Mouse (Mus musculus): ENCODE measurements around the gene Pklr. TPM values are rescaled to one million over a fixed set of nuclear protein-coding genes. Genes with fewer than 3 reads are reported as not detected.

The Pklr gene
- total and polyA plus RNA-seq, 2 experiments from 2014 or later: 0.04 TPM; not detected in 1

DNA sequence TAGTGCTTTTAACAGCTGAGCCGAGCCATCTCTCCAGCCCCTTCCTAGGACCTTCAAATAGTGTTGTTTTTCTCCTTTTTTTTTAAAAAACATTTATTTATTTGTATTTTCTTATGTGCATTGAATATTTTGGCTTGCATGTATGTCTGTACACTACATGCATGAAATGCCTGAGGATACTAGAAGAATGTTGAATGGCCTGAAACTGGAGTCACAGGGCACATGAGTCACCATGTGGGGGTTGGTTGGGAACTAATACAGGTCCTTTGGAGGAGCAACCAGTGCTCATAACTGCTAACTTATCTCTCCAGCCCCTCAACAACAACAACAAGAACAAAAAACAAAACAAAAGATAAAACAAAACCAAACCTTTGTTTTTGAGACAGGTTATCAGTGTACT lies 27.2 kb downstream of the Pklr start:
- H3K27me3 ChIP-seq (ENCODE audit: control insufficient read depth, insufficient read depth, low read length): peaks cover 16% of the 10 kb centered on the region
- WGBS: 74% methylated on average over 1 of the region's 1 CpGs
- no peak for ATAC-seq (ENCODE audit: insufficient read depth, low read depth)

DNA sequence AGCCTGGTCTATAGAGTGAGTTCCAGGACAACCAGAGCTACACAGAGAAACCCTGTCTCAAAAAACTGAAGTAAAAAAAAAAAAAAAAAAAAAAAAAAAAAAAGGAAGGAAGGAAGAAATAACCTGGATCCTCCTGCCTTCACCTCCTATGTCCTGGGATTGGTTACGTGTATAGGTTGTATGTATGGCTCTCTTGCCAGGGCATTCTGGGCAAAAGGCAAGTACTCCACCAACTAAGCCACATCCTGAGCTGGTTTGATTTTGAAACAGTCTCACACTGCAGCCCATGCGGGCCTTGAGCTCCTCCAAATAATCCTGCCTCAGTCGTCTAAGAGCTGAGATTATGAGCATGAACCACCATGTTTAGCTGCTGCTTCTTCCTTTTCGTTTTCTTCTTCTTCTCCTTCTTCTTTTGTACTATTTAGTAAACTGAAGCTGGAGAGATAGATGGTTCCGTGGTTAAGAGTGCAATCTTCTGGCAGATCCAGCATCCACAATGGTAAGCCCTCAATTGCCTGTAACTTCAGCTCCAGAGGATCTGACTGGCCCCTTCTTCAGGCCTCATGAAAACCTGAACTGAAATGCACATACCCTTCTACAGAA lies 27.8 kb downstream of the Pklr start:
- no peak for ATAC-seq (ENCODE audit: insufficient read depth, low read depth)
- no peak for TF ChIP-seq CTCF (IDR thresholded peaks at IDR 0.05; ENCODE audit: low read depth)
- TF ChIP-seq EP300 (IDR thresholded peaks at IDR 0.05; ENCODE audit: low read depth): no peak

More for the DNA sequence above, 27.2 kb downstream of the Pklr start:
- Histone ChIP-seq H3K9ac (replicated peaks; ENCODE audit: low read depth, low read length) (no peak overlapping the region), H3K36me3 (replicated peaks; ENCODE audit: control insufficient read depth, insufficient read depth, low read length) (peaks cover 12% of the 10 kb centered on the region), H3K9me3 (replicated peaks; ENCODE audit: control insufficient read depth, low read length) (no peaks in the 10 kb centered on the region), H3K4me1 (ENCODE audit: control insufficient read depth, insufficient read depth) (peaks cover 17% of the 10 kb centered on the region; the same call in 1 of the 2 replicates), H3K4me3 (ENCODE audit: low read depth, low read length) (no peak overlapping the region), H3K4me2 (ENCODE audit: low read depth, low read length) (no peak overlapping the region), H3K27ac (ENCODE audit: low read depth) (no peak overlapping the region)
- TF ChIP-seq EP300 (IDR thresholded peaks at IDR 0.05; ENCODE audit: low read depth) (no peak), CTCF (IDR thresholded peaks at IDR 0.05; ENCODE audit: low read depth) (no peak)
- no peak for DNase-seq (ENCODE audit: low spot score)

DNA sequence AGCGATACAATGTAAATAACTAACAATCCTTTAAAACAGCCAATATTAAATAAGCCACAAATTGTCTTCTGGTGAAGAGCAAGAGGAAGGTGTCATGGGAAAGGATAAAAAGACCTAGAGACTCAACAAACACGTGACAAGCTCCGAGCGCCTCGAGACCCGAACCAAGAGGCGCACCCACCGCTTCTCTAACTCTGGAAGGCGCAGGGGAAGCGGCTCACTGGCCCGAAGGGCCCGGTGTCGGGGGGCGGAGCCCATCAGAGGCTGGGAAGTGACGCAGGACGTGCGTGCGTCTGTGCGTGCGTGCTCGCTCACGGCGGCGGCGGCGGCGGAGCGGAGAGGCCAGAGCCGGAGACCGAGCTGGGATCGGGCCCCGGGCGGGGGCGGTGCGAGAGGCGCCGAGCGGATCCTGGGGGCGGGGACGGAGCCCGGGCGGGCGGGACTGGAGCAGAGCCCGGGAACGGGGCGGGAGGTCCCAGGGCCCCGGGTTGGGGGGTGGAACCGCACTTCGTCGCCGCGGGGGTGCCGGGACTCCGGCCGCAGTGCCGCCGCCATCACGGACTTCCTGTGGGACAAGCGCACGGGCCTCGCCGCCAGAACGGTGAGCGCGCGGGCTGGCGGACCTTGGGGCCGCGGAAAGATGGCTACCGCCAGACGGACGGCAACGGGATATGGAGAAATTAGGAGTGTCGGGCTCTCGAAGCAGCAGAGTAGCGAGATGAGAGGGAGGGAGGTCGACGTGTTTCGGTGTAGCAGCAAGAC lies 28.7 kb downstream of the Pklr start, which contains the start of gene Clk2:
Clk2 (plus strand) TSS at position 290 of the 762 bp plus-strand sequence.
- Histone ChIP-seq H3K4me3 (ENCODE audit: low read depth, low read length) (peak within 1 kb of the TSS; percentile 84), H3K4me2 (ENCODE audit: low read depth, low read length) (peak within 1 kb of the TSS; percentile 65), H3K27ac (ENCODE audit: low read depth) (peak within 1 kb of the TSS; percentile 96), H3K4me1 (ENCODE audit: control insufficient read depth, insufficient read depth) (peaks cover 15% of the 10 kb centered on the region; the same call in 1 of the 2 replicates), H3K36me3 (replicated peaks; ENCODE audit: control insufficient read depth, insufficient read depth, low read length) (peaks cover 28% of the 10 kb centered on the region), H3K27me3 (ENCODE audit: control insufficient read depth, insufficient read depth, low read length) (peaks cover 3% of the 10 kb centered on the region), H3K9me3 (replicated peaks; ENCODE audit: control insufficient read depth, low read length) (no peaks in the 10 kb centered on the region), H3K9ac (replicated peaks; ENCODE audit: low read depth, low read length) (peak within 1 kb of the TSS; percentile 89)
- TF ChIP-seq CTCF (IDR thresholded peaks at IDR 0.05; ENCODE audit: low read depth): no peak
- no peak for TF ChIP-seq EP300 (IDR thresholded peaks at IDR 0.05; ENCODE audit: low read depth)
- DNase-seq (ENCODE audit: low spot score) (peak; percentile 93), ATAC-seq (ENCODE audit: insufficient read depth, low read depth) (peak; percentile 98)
- WGBS: under 1% methylated on average over 75 of the region's 79 CpGs

More for the DNA sequence above, 27.8 kb downstream of the Pklr start:
- WGBS: 67% methylated on average over 5 of the region's 5 CpGs
- H3K4me3 ChIP-seq (ENCODE audit: low read depth, low read length): peak overlapping the region; percentile 84
- no peaks in the 10 kb centered on the region for H3K9me3 ChIP-seq (replicated peaks; ENCODE audit: control insufficient read depth, low read length)
- H3K36me3 ChIP-seq (replicated peaks; ENCODE audit: control insufficient read depth, insufficient read depth, low read length): peaks cover 18% of the 10 kb centered on the region
- peak overlapping the region; percentile 89 for H3K9ac ChIP-seq (replicated peaks; ENCODE audit: low read depth, low read length)
- peaks cover 12% of the 10 kb centered on the region for H3K27me3 ChIP-seq (ENCODE audit: control insufficient read depth, insufficient read depth, low read length)
- H3K27ac ChIP-seq (ENCODE audit: low read depth): no peak overlapping the region
- DNase-seq (ENCODE audit: low spot score): no peak
- H3K4me2 ChIP-seq (ENCODE audit: low read depth, low read length): peak overlapping the region; percentile 65
- H3K4me1 ChIP-seq (ENCODE audit: control insufficient read depth, insufficient read depth): peaks cover 17% of the 10 kb centered on the region; the same call in 1 of the 2 replicates

DNA sequence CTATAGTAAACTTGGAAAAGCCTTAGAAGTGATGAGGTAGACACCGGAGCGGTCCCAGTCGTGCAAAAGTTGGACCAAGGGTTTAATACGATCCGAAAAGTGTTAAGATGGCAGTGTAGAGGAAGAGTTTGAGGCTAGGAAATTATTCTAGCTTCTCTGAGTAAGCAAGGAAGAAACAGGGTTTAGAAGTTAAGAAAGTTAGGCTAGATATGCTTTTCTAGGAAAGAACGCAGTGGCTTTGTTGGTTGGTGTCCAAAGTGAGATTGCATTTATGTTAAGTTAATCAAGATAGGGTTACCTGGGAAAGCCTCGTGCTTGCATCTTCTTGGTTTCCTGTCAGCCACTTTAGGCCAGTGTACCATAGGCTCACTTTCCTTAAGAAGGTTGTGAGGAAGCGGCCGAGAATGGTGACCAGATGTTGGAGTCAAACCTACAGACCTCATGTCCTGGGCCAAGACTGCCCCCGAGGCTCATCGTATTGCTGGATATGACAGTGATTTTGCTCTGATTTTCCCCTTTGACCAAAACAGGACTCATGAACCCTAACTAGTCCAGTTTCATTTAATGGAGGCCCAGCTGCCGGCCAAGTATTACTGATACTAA lies 29.4 kb downstream of the Pklr start:
- peaks cover 34% of the 10 kb centered on the region for H3K36me3 ChIP-seq (replicated peaks; ENCODE audit: control insufficient read depth, insufficient read depth, low read length)
- TF ChIP-seq CTCF (IDR thresholded peaks at IDR 0.05; ENCODE audit: low read depth) (no peak), EP300 (IDR thresholded peaks at IDR 0.05; ENCODE audit: low read depth) (no peak)
- peak overlapping the region; percentile 84 for H3K4me3 ChIP-seq (ENCODE audit: low read depth, low read length)
- H3K9ac ChIP-seq (replicated peaks; ENCODE audit: low read depth, low read length): peak overlapping the region; percentile 89
- peak overlapping the region; percentile 65 for H3K4me2 ChIP-seq (ENCODE audit: low read depth, low read length)
- H3K27ac ChIP-seq (ENCODE audit: low read depth): peak overlapping the region; percentile 96
- no peak for ATAC-seq (ENCODE audit: insufficient read depth, low read depth)
- no peaks in the 10 kb centered on the region for H3K27me3 ChIP-seq (ENCODE audit: control insufficient read depth, insufficient read depth, low read length)
- no peaks in the 10 kb centered on the region for H3K9me3 ChIP-seq (replicated peaks; ENCODE audit: control insufficient read depth, low read length)
- DNase-seq (ENCODE audit: low spot score): no peak
- WGBS: 16% methylated on average over 12 of the region's 12 CpGs
- H3K4me1 ChIP-seq (ENCODE audit: control insufficient read depth, insufficient read depth): peaks cover 11% of the 10 kb centered on the region; the same call in 1 of the 2 replicates

DNA sequence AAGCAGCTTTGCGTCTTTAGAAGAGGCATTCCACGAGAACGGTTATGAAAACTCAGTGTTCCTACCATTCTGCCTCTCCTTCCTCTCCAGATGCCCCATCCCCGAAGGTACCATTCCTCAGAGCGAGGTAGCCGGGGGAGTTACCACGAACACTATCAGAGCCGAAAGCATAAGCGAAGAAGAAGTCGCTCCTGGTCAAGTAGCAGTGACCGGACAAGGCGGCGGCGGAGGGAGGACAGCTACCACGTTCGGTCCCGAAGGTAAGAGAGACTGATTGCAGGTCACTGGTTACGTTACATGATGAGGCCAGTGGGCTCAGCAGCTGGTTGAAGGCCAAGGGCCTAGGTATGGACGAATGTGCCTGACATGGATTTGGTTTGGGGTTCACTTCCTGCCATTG lies 31.0 kb downstream of the Pklr start:
- WGBS: 90% methylated on average over 19 of the region's 19 CpGs
- DNase-seq (ENCODE audit: low spot score): no peak
- Histone ChIP-seq H3K4me1 (ENCODE audit: control insufficient read depth, insufficient read depth) (peaks cover 11% of the 10 kb centered on the region; the same call in 1 of the 2 replicates), H3K9me3 (replicated peaks; ENCODE audit: control insufficient read depth, low read length) (no peaks in the 10 kb centered on the region), H3K27me3 (ENCODE audit: control insufficient read depth, insufficient read depth, low read length) (no peaks in the 10 kb centered on the region), H3K27ac (ENCODE audit: low read depth) (no peak overlapping the region), H3K4me2 (ENCODE audit: low read depth, low read length) (no peak overlapping the region), H3K4me3 (ENCODE audit: low read depth, low read length) (no peak overlapping the region), H3K36me3 (replicated peaks; ENCODE audit: control insufficient read depth, insufficient read depth, low read length) (peaks cover 49% of the 10 kb centered on the region), H3K9ac (replicated peaks; ENCODE audit: low read depth, low read length) (no peak overlapping the region)
- ATAC-seq (ENCODE audit: insufficient read depth, low read depth): no peak
- TF ChIP-seq EP300 (IDR thresholded peaks at IDR 0.05; ENCODE audit: low read depth): no peak
- TF ChIP-seq CTCF (IDR thresholded peaks at IDR 0.05; ENCODE audit: low read depth): no peak
